Mouse (Mus musculus): ENCODE measurements around the gene Zfp362. TPM values are rescaled to one million over a fixed set of nuclear protein-coding genes. Genes with fewer than 3 reads are reported as not detected.

Zfp362 gene
- polyA plus RNA-seq, 1 experiment from 2014 or later, result 29.3 TPM

DNA sequence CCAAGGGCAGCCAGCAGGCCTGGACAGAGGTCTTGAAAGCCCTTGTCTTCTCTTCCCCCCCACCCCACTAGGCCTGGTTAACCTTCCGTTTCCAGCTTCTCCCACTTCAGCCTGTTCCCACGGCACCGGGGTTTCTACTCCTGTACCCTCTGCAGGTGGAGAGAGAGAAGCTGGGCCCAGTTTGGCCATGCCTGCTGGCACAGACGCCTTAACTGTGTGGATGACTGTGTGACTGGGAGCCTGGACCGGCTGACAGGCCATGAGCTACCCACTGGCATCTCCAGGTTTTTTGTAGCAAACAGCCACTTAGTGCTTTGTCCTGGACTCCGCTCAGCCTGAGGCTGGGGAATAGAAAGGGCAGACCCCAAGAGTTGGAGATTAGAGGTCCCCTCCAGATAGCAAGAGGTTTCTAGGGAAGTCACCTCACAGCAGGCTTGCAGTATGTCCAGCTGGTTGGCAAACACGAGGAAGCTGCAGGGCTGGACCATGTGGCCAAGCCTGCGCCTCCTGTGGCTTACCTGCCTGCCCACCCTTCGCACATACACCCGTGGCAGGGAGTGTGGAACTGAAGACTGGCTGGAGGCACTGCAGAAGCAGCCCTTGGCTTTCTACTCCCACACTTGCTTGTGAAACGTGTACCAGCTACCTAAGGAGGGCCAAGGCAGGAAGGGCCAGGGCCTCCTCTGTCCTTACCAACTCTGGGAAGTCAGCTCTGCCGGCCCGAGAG lies 53.7 kb downstream of the Zfp362 start:
- H3K27ac ChIP-seq (replicated peaks), result no peak overlapping the region
- no peaks in the 10 kb centered on the region for H3K4me1 ChIP-seq
- H3K9me3 ChIP-seq (replicated peaks), result no peaks in the 10 kb centered on the region
- no peak overlapping the region for H3K4me3 ChIP-seq (replicated peaks)
- H3K36me3 ChIP-seq, result peaks cover 68% of the 10 kb centered on the region
- no peak overlapping the region for H3K9ac ChIP-seq (replicated peaks)
- no peaks in the 10 kb centered on the region for H3K27me3 ChIP-seq (replicated peaks)
- ATAC-seq (ENCODE audit: low FRiP score), result no peak
- 93% methylated on average over 13 of the region's 13 CpGs for WGBS
- no peak overlapping the region for H3K4me2 ChIP-seq

DNA sequence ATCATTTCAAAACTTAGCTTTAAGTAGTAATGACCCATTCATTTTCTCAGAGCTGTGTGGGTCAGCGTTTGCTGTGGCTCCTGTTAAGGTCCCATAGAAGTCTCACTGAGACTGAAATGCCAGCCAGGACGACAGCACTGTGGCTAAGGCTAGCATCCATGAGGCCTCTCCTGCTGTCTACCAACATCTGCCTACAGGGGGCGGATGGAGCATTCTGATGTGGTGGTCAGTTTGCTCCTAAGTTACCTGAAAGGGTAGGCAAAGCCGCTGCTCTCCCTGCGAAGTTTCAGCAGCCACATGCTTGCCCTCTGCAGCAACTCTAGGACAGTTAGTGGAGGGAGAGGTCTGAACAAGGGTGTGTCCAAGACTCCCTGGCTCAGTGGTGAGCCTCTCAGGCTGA lies 54.8 kb downstream of the Zfp362 start:
- H3K27me3 ChIP-seq (replicated peaks), result no peaks in the 10 kb centered on the region
- H3K4me1 ChIP-seq, result no peaks in the 10 kb centered on the region
- 0 out of 2 replicates have a peak overlapping the region, but pooled peaks have one; percentile 7 for H3K9ac ChIP-seq (replicated peaks)
- no peak overlapping the region for H3K27ac ChIP-seq (replicated peaks)
- 71% methylated on average over 5 of the region's 5 CpGs for WGBS
- ATAC-seq (ENCODE audit: low FRiP score), result no peak
- no peak overlapping the region for H3K4me2 ChIP-seq
- H3K9me3 ChIP-seq (replicated peaks), result no peaks in the 10 kb centered on the region
- no peak overlapping the region for H3K4me3 ChIP-seq (replicated peaks)
- H3K36me3 ChIP-seq, result peaks cover 80% of the 10 kb centered on the region

DNA sequence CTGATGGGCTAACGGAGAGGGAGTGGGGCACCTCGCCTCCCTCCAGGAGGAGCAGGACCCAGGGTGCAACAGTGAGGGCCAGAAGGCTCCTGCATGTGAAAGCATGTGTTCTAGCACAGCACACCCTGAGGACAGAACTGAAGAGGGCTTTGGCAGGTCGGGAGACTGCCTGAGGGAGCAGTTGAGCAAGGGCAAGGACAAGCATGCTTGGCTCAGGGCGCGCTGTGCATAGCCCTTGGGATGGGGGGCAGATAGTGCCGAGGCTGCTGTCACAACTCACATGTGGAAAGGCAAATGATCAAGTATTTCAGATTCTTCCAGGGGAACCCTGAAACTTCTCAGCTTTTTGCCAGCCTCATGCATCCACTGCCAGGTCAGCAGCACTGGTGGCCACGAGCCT lies 57.5 kb downstream of the Zfp362 start:
- Histone ChIP-seq H3K27ac (replicated peaks) (no peak overlapping the region), H3K4me1 (no peaks in the 10 kb centered on the region), H3K36me3 (peaks cover 97% of the 10 kb centered on the region), H3K4me2 (no peak overlapping the region), H3K9me3 (replicated peaks) (no peaks in the 10 kb centered on the region), H3K27me3 (replicated peaks) (no peaks in the 10 kb centered on the region), H3K4me3 (replicated peaks) (no peak overlapping the region), H3K9ac (replicated peaks) (no peak overlapping the region)
- 89% methylated on average over 7 of the region's 7 CpGs for WGBS
- no peak for ATAC-seq (ENCODE audit: low FRiP score)

DNA sequence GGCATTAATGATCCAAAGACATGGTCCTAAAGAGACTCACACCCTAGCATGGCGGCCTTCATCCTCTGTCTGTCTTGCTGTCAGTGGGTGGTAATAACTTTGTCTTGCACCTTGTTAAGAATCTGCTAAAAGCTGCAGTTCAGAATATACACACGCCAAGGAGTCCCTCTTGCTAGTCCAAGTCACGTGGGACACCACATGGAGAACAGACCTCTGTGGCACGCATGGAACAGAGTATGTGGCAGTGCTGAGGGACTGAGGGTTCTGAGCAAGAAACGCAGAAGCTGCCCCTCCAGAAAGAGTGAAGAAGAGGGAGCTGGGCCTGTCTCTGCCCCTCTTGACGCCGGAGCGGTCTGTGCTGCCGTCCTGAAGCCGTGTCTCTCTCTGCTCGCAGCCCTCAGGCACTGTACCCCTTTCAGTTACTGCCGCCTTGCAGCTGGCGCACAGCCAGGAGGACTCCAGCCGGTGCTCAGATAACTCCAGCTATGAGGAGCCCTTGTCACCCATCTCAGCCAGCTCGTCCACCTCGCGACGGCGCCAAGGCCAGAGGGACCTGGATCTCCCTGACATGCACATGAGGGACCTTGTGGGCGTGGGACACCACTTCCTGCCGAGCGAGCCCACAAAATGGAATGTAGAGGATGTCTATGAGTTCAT lies 58.1 kb downstream of the Zfp362 start:
- 72% methylated on average over 22 of the region's 22 CpGs for WGBS
- peaks cover 96% of the 10 kb centered on the region for H3K36me3 ChIP-seq
- no peaks in the 10 kb centered on the region for H3K27me3 ChIP-seq (replicated peaks)
- no peak overlapping the region for H3K4me2 ChIP-seq
- no peak for ATAC-seq (ENCODE audit: low FRiP score)
- no peak overlapping the region for H3K4me3 ChIP-seq (replicated peaks)
- H3K27ac ChIP-seq (replicated peaks), result no peak overlapping the region
- peaks cover 4% of the 10 kb centered on the region for H3K4me1 ChIP-seq
- no peaks in the 10 kb centered on the region for H3K9me3 ChIP-seq (replicated peaks)
- no peak overlapping the region for H3K9ac ChIP-seq (replicated peaks)

DNA sequence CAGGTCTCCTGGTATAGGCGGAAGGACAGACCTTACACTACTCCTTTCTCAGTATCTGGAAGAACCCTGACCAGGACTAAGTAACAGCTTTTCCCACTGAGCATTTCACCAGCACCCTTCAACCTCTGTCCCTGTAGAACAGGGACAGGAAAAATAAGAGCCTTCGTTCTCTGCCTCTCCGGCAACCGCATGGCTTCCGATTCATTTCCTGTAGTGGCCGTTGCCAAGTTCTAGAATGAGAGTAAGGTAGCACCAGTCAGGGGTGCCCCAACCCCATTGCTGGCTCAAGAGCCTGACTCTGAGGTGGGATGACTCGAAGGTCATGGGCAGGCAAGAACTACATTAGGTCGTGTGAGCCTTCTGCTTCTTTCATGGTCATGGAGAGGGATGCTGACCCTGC lies 60.7 kb downstream of the Zfp362 start:
- peaks cover 70% of the 10 kb centered on the region for H3K36me3 ChIP-seq
- no peaks in the 10 kb centered on the region for H3K9me3 ChIP-seq (replicated peaks)
- no peak for ATAC-seq (ENCODE audit: low FRiP score)
- no peak overlapping the region for H3K4me2 ChIP-seq
- H3K27ac ChIP-seq (replicated peaks), result no peak overlapping the region
- H3K4me3 ChIP-seq (replicated peaks), result no peak overlapping the region
- WGBS, result 93% methylated on average over 8 of the region's 8 CpGs
- H3K27me3 ChIP-seq (replicated peaks), result no peaks in the 10 kb centered on the region
- H3K4me1 ChIP-seq, result peaks cover 13% of the 10 kb centered on the region
- H3K9ac ChIP-seq (replicated peaks), result no peak overlapping the region

DNA sequence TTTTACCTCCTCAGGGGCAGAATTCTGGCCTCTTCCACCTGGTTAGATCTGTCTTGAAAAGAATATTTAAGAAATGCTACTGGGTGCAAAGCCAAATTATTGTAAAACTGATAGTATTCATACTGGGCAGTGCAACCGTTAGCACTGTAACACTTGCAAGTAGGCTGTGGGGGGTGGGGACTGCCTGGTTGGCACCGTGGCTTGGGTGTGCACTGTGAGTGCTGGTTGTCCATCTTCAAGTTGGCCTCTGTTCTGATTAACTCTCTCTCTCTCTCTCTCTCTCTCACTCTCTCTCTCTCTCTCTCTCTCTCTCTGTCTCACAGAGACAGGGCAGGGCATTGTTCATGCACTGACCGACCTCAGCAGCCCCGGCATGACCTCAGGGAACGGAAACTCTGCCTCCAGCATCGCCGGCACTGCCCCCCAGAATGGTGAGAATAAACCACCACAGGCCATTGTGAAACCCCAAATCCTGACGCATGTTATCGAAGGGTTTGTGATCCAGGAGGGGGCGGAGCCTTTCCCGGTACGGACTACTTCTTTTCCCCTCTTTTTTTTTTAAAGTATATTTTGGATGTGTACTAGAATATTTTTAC lies 62.7 kb downstream of the Zfp362 start:
- no peak overlapping the region for H3K9ac ChIP-seq (replicated peaks)
- peaks cover 50% of the 10 kb centered on the region for H3K36me3 ChIP-seq
- peaks cover 17% of the 10 kb centered on the region for H3K4me1 ChIP-seq
- H3K27me3 ChIP-seq (replicated peaks), result no peaks in the 10 kb centered on the region
- H3K9me3 ChIP-seq (replicated peaks), result no peaks in the 10 kb centered on the region
- no peak overlapping the region for H3K4me3 ChIP-seq (replicated peaks)
- H3K27ac ChIP-seq (replicated peaks), result peak overlapping the region; percentile 33; the same call in 1 of the 2 replicates
- no peak for ATAC-seq (ENCODE audit: low FRiP score)
- no peak overlapping the region for H3K4me2 ChIP-seq
- whole genome bisulfite sequencing, result 73% methylated on average over 12 of the region's 12 CpGs

DNA sequence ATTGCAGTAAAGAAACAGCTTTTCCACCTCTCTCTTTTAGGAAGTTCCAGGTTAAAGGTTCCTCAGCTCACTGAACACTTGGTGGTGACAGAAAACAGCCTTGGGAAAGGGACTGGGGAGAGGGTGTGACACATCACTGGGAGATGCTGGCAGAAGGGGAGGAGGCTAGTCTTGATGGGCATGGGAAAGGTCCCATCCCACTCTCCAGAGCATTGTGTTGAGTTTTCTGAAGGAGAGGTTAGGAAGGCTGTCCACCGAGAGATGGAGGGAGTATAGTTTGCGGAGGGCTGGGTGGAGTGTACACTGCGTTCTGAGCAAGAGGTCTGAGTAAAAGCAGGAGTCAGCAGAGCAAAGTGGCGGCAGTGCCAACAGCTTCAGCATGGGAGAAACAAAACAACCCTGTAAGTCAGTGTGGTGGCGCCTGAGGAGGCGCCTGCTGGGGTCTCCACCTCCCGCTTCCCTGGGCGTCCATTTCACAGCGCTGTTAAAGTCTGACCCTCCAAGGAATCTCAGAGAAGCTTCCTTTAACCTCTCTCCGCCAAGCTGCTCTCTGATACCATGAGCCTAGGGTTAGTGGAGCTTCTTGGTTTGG lies 63.4 kb downstream of the Zfp362 start:
- Histone ChIP-seq H3K4me3 (replicated peaks) (no peak overlapping the region), H3K9ac (replicated peaks) (no peak overlapping the region), H3K9me3 (replicated peaks) (no peaks in the 10 kb centered on the region), H3K4me2 (no peak overlapping the region), H3K4me1 (peaks cover 24% of the 10 kb centered on the region), H3K27me3 (replicated peaks) (no peaks in the 10 kb centered on the region), H3K36me3 (peaks cover 44% of the 10 kb centered on the region), H3K27ac (replicated peaks) (peak overlapping the region; percentile 33; the same call in 1 of the 2 replicates)
- no peak for ATAC-seq (ENCODE audit: low FRiP score)
- WGBS, result 45% methylated on average over 10 of the region's 10 CpGs

DNA sequence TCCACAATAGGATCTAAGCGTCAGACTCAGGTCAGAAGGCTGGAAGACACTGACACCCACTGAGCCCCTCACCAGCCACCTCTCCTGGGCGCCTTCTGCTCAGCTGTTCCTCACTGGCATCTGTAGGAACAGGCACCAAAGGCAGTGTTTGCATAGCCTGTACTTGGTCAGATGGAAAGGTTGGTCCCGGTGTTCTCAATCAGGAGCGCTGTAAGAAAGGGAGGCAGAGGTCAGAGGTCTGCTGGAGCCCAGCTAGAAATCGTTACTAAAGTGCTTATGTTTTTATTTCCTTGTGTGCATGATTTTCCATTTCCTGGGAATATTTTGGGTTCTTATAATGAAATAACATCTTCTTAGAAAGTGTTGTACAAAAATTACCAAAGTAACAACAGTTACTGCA lies 63.9 kb downstream of the Zfp362 start:
- no peak for ATAC-seq (ENCODE audit: low FRiP score)
- Histone ChIP-seq H3K4me1 (peaks cover 30% of the 10 kb centered on the region), H3K9ac (replicated peaks) (no peak overlapping the region), H3K27ac (replicated peaks) (0 out of 2 replicates have a peak overlapping the region, but pooled peaks have one; percentile 4), H3K36me3 (peaks cover 38% of the 10 kb centered on the region), H3K27me3 (replicated peaks) (no peaks in the 10 kb centered on the region), H3K4me2 (no peak overlapping the region), H3K9me3 (replicated peaks) (no peaks in the 10 kb centered on the region), H3K4me3 (replicated peaks) (no peak overlapping the region)
- 58% methylated on average over 5 of the region's 5 CpGs for WGBS

DNA sequence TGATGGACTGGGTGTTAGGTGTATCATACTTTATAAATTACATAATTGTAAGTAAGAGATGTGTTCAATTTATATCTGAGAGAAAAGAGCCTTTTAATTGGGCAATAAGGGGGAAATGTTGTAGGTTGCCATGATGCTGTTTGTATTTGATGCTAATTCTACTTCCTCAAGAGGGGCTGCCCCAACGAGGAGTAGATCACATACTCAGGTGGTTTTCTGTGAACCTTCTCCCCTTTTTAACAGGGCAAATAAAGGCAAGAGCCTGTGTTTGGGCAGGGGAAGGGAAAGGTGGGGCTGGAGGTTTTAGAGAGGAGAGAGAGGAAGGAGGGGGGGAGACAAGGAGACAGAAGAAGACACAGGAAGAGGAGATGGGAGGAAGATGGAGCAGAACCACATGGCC lies 65.0 kb downstream of the Zfp362 start:
- Histone ChIP-seq H3K27me3 (replicated peaks) (no peaks in the 10 kb centered on the region), H3K9ac (replicated peaks) (no peak overlapping the region), H3K36me3 (peaks cover 33% of the 10 kb centered on the region), H3K4me1 (peaks cover 40% of the 10 kb centered on the region), H3K4me2 (no peak overlapping the region), H3K27ac (replicated peaks) (no peak overlapping the region), H3K4me3 (replicated peaks) (no peak overlapping the region), H3K9me3 (replicated peaks) (no peaks in the 10 kb centered on the region)
- ATAC-seq (ENCODE audit: low FRiP score), result no peak
- 70% methylated on average over 1 of the region's 1 CpGs for WGBS

DNA sequence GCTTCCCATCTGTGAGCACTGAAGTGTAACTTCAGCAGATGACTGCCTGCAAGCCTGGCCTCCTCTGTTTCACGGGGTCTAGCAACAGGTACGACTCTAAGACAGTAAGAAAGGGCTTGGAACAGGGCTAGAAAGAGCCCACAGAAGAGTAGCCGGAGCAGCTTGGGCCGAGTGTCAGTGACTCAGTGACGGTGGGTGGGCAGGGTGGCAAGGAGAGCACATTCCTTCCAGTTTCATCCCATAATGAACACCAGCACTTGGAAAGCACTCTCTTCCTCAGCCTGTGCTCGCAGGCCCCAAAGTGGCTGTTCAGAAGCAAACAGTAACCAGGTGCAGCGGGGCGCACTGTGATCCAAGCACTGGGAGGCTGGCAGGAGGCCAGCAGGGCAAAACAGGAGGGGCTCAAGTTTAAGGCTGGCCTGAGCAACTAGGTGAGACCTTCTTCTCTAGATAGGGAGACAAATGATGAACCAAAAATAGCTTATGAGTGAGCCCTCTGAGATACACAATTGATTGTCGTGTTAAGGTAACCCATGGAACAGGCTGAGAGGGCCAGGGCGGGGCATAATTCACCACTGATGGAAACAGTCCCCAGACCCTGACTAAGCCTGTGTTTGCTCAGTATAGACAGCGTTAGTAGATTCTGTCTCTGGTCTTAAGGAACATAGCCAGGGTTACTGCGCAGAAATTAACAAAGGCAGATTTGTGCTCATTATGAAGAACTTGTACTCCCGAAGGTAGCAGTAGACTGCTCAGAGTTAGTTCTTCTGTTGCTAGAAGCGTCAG lies 67.8 kb downstream of the Zfp362 start:
- 61% methylated on average over 14 of the region's 14 CpGs for WGBS
- ATAC-seq (ENCODE audit: low FRiP score), result no peak
- no peak overlapping the region for H3K4me2 ChIP-seq

DNA sequence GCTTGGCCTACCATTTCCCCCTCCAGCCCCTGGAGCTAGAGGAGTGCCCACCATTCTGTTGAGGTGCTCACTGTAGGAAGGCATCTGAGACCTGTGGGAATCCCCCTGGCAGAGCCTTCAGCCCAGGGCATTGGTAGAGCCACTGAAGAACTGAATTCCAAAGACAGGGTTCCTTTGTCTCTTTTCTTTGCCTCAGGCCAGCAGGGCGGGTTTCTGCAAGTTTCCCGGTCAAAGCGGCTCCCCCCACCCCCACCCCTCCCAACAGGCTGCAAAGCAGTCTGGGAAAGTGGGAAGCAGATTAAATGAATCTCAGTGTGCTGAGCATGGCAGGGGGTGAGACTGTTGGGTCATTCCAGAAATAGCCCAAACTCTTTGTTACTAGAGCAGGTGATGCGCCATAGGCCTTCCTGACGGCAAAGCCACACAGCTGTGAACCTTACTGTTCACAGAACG lies 68.7 kb downstream of the Zfp362 start:
- H3K9ac ChIP-seq (replicated peaks), result peak overlapping the region; percentile 11; the same call in 1 of the 2 replicates
- H3K36me3 ChIP-seq, result 0 out of 2 replicates have a peak, but pooled peaks cover 5% of the 10 kb centered on the region
- 7% methylated on average over 6 of the region's 6 CpGs for WGBS
- peak overlapping the region; percentile 8; the same call in 1 of the 2 replicates for H3K4me2 ChIP-seq
- H3K4me3 ChIP-seq (replicated peaks), result no peak overlapping the region
- no peaks in the 10 kb centered on the region for H3K9me3 ChIP-seq (replicated peaks)
- H3K27me3 ChIP-seq (replicated peaks), result no peaks in the 10 kb centered on the region
- peaks cover 67% of the 10 kb centered on the region for H3K4me1 ChIP-seq
- peak overlapping the region; percentile 70 for H3K27ac ChIP-seq (replicated peaks)
- ATAC-seq (ENCODE audit: low FRiP score), result no peak

More for the DNA sequence above, 67.8 kb downstream of the Zfp362 start:
- no peak overlapping the region for H3K9ac ChIP-seq (replicated peaks)
- peaks cover 6% of the 10 kb centered on the region; the same call in 1 of the 2 replicates for H3K36me3 ChIP-seq
- no peaks in the 10 kb centered on the region for H3K9me3 ChIP-seq (replicated peaks)
- H3K4me1 ChIP-seq, result peaks cover 67% of the 10 kb centered on the region
- H3K27me3 ChIP-seq (replicated peaks), result no peaks in the 10 kb centered on the region
- H3K27ac ChIP-seq (replicated peaks), result peak overlapping the region; percentile 70
- no peak overlapping the region for H3K4me3 ChIP-seq (replicated peaks)

Data from neural tube, embryonic 15.5 days (tissue).